Mouse (Mus musculus): ENCODE data around the gene Zfp61.
"Not testable (repeated sequence)": the region's sequence is repeated elsewhere in the genome, so short reads cannot be mapped to it uniquely, and the experiment has no call there.

The Zfp61 gene

GRCm38 (mm10) chr7:24296386-24296785 lies 4.6 kb downstream of the Zfp61 start:
- DNase-seq, result no peak

GRCm38 (mm10) chr7:24295376-24295775 lies 5.7 kb downstream of the Zfp61 start:
- no peak for DNase-seq

DNA sequence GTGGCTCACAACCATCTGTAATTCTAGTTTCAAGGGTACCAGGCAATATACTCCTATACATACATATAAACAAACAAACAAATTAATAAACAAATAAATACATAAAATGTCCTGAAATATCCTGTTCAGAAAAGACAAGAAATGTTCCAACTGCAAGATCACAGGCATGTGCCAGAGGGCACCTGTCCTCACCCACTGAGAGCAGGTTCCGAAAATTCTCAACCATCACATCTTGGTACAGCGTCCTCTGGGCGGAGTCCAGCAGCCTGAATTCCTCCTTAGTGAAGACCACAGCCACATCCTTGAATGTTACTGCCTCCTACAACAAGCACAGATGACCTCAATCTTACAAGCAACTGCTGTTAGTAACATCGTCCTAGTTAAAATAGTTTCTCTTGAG lies 6.3 kb downstream of the Zfp61 start:
- no peak for DNase-seq

GRCm38 (mm10) chr7:24293061-24293851 lies 7.8 kb downstream of the Zfp61 start:
- no peak for DNase-seq

GRCm38 (mm10) chr7:24291387-24292090 lies 9.5 kb downstream of the Zfp61 start:
- no peak for DNase-seq

- DNase-seq, result no peak
These were observed 10.8 kb downstream of the Zfp61 start for GRCm38 (mm10) chr7:24290106-24290693.

GRCm38 (mm10) chr7:24288512-24288911 lies 12.5 kb downstream of the Zfp61 start:
- DNase-seq, result no peak

GRCm38 (mm10) chr7:24287670-24288069 lies 13.4 kb downstream of the Zfp61 start:
- DNase-seq, result peak; percentile 56

DNA sequence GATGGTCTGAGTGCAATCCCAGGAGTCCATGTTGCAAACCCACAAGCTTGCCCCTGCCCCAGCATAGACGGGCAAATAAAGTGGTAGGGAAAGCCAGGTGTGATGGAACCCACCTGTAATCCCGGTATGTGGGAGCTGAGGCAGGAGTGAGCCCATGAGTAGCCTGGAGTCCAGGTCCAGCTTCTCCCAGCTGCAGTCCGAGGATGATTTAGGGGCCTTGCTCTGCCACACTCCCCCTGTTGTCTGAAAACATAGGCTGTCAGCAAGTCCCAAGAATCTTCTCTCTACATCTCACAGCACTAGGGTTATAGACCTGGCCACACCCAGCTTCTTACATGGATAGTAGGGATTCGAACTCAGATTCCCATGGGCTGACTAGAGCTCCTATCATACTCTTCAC lies 14.1 kb downstream of the Zfp61 start:
- no peak for DNase-seq

GRCm38 (mm10) chr7:24286090-24286489 lies 14.9 kb downstream of the Zfp61 start:
- no peak for DNase-seq

GRCm38 (mm10) chr7:24280858-24281145 lies 20.2 kb downstream of the Zfp61 start:
- DNase-seq, result no peak

- DNase-seq, result no peak
These were observed 20.8 kb downstream of the Zfp61 start for GRCm38 (mm10) chr7:24280031-24280857.

- not testable (repeated sequence) for DNase-seq
These were observed 22.3 kb downstream of the Zfp61 start for GRCm38 (mm10) chr7:24278771-24279170.

- DNase-seq, result no peak
These were observed 26.6 kb downstream of the Zfp61 start for GRCm38 (mm10) chr7:24274456-24274855.

- no peak for DNase-seq
These were observed 29.8 kb downstream of the Zfp61 start for GRCm38 (mm10) chr7:24271191-24271590.

- DNase-seq, result peak; percentile 71
These were observed 30.8 kb downstream of the Zfp61 start, which contains the start of gene Zfp93 for GRCm38 (mm10) chr7:24270288-24270672. Zfp93 (plus strand) TSS chr7:24270420.

- DNase-seq, result peak; percentile 18
These were observed 31.3 kb downstream of the Zfp61 start for GRCm38 (mm10) chr7:24269667-24270287.

DNA sequence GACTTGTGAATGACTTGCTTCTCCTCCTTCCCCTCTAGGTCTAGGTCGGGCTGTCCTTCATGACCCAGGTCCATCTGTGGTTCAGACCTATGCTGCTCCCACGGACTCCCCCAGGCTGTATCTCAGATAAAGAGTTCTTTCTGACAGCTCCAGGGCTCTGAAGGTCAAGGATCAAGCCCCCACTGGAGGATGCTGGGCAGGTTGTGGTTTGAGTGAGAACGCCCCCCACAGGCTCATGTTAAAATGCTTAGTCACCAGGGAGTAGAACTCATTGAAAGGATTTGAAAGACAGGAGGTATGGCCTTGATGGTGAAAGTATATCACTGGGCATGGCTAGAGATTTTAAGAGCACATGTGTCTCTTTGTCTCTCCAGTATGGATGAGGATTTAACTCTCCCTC lies 31.8 kb downstream of the Zfp61 start:
- DNase-seq, result peak; percentile 13

DNA sequence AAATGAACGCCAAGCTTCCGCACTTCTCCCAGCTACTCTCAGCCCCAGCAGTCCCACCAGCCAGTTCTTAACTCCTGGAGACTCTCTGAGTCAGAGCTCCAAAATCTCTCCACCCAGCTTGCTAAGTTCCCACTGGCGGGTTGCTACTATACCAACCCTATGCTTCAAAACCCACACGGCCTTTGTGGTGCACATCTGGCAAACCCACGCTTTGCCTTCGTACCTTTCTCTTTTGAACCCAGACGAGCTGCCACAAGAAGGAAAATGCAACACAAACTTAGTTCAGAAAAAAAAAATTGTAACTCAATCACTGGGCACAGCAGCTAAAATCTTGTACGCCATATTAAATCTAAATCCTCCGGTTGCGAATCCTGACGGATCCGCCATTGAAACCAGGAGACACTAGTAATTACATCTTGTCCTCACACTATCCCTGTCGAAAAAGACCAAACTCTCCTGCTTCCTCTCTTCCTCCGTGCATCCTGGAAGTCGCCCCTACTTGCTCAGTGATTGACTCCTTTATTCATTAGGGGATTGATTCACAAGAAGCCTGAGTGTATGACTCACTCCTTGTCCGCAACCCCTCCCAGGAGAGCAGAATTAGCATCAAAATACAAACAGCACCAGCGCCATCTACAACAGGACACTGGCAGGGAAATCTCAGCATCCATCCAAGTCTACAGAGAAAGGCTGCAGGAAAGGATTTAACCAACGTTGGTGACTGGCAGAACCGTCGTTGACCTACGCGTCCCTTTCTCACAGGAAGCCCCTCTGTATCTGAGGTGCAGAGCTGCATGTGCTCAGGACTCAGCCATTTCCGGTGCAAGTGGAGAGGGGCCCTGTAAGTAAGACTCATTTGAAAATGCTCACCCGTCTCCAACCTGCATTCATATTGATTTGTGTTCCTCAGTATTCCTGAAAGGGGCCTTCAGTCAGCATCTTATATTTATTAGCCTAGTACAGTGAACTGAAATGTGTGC lies 32.6 kb downstream of the Zfp61 start:
- peak; percentile 42 for DNase-seq

- no peak for DNase-seq
These were observed 41.1 kb downstream of the Zfp61 start for GRCm38 (mm10) chr7:24260000-24260312.

- DNase-seq, result no peak
These were observed 41.6 kb downstream of the Zfp61 start for GRCm38 (mm10) chr7:24259306-24259999.
